Mouse (Mus musculus) embryonic fibroblast, embryonic 13.5 days (primary cell): Measurements from ENCODE around the gene Tmem117. TPM values are rescaled to one million over a fixed set of nuclear protein-coding genes. Genes with fewer than 3 reads are reported as not detected.

Source experiments
- H3K27ac ChIP-seq: 2 replicates; pipeline ENCODE4 v1.5.1; 2012; ENCODE audit warnings: low read length, control low read depth, inconsistent platforms; ENCODE audit not compliant: insufficient read depth
- H3K4me1 ChIP-seq: 2 replicates; pipeline ENCODE4 v1.6.1; 2011; ENCODE audit warnings: low read length; ENCODE audit not compliant: control insufficient read depth, insufficient read depth
- H3K4me3 ChIP-seq: 2 replicates; pipeline ENCODE4 v1.5.1; 2011; ENCODE audit warnings: mild to moderate bottlenecking, control low read depth, low read length; ENCODE audit not compliant: insufficient read depth
- CTCF ChIP-seq: IDR thresholded peaks from 2 replicates; pipeline ENCODE4 v1.5.1; 2011; ENCODE audit warnings: mild to moderate bottlenecking, control low read depth, low read length, moderate library complexity, borderline replicate concordance; ENCODE audit not compliant: insufficient read depth
- POLR2A ChIP-seq: IDR thresholded peaks from 2 replicates; pipeline ENCODE4 v1.6.1; 2011; ENCODE audit warnings: low read depth, mild to moderate bottlenecking, control low read depth, low read length, moderate library complexity
- polyA plus RNA-seq: library from polyadenylated mRNA; stranded (reverse); fragments of >200 nt; gene quantifications from 2 replicates; pipeline ENCODE4 v1.2.4, GENCODE M21; 2011; ENCODE audit warnings: low read depth; ENCODE audit not compliant: missing spikeins, insufficient read length

Tmem117 gene
- polyA plus RNA-seq, 1 experiment, result 2.7 TPM

DNA sequence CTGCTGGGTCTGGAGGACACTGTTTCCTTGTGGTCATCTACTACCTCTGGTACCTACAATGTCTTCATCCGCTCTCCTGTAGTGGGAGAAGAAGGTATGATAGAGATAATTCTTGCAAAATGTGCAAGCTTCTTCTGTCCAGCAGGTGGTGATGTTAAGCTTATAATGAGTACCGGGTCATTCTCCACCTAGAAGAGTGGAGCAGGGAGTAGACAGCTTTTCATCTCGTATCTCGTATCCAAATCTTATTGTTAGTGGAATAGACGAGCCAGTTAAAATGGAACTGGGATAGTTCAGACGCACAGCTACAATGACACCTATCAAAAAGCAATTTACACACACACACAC, 60.8 kb downstream of the Tmem117 start:
- H3K4me3 ChIP-seq, result no peak overlapping the region
- no peaks in the 10 kb centered on the region for H3K4me1 ChIP-seq
- TF ChIP-seq CTCF (no peak), POLR2A (no peak)
- no peak overlapping the region for H3K27ac ChIP-seq

DNA sequence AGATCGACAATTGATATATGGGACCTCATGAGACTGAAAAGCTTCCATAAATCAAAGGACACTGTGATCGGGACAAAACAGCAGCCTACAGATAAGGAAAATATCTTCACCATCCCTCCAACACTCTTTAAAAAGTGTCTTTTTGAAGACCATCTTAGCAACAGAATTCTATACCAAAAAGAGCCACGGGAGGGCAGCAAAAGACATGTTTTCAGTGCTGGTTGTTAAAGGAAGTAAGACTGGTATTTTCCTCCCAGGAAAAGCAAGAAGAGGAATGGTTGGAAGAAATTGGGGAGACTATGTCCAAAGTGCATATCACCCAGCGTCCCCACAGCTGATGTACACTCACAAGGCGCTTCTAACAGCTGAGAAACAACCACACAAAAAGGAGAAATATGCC, 93.7 kb downstream of the Tmem117 start:
- no peaks in the 10 kb centered on the region for H3K4me1 ChIP-seq
- H3K4me3 ChIP-seq, result no peak overlapping the region
- no peak overlapping the region for H3K27ac ChIP-seq
- TF ChIP-seq POLR2A (no peak), CTCF (no peak)

DNA sequence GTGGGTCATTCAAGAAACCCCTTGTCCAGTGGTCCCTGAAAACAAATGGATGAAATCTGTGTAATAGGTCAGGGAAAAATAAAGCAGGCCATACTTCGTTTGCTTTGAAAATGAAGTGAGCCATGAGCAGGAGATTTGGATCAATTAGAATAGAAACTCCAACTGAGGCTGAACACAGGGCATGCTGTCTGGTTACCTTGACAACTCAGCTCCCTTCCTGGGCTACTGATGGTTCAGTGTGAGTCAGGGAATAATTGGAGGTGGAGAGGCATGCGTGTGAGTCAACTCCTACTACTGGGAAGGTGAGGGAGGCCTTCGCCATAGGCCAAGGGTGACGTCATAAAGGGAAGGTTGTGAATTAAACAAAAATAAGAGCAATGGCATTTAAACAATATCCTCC, 103.1 kb downstream of the Tmem117 start:
- peaks cover 4% of the 10 kb centered on the region; the same call in 1 of the 2 replicates for H3K4me1 ChIP-seq
- TF ChIP-seq POLR2A, result no peak
- no peak for TF ChIP-seq CTCF
- no peak overlapping the region for H3K27ac ChIP-seq

DNA sequence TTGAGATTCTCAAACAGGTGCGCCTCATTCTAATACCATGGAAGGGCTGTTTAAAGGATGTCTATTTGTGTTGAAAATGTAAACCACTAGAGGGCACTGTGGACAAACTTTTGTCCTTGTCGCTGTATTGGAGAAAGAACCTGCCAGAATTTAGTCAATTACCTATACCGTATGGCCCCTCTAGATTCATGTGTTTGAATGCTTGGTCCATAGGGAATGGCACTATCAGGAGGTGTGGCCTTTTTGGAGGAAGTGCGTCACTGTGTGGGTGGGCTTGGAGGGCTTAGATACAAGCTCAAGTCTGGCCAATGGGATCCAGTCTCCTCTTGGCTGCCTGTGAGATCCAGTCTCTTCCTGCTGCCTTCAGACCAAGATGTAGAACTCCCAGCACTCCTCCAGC, 140.2 kb downstream of the Tmem117 start:
- Histone ChIP-seq H3K4me3 (no peak overlapping the region), H3K4me1 (no peaks in the 10 kb centered on the region), H3K27ac (no peak overlapping the region)
- no peak for TF ChIP-seq CTCF
- TF ChIP-seq POLR2A, result no peak

More for the DNA sequence above, 103.1 kb downstream of the Tmem117 start:
- no peak overlapping the region for H3K4me3 ChIP-seq

DNA sequence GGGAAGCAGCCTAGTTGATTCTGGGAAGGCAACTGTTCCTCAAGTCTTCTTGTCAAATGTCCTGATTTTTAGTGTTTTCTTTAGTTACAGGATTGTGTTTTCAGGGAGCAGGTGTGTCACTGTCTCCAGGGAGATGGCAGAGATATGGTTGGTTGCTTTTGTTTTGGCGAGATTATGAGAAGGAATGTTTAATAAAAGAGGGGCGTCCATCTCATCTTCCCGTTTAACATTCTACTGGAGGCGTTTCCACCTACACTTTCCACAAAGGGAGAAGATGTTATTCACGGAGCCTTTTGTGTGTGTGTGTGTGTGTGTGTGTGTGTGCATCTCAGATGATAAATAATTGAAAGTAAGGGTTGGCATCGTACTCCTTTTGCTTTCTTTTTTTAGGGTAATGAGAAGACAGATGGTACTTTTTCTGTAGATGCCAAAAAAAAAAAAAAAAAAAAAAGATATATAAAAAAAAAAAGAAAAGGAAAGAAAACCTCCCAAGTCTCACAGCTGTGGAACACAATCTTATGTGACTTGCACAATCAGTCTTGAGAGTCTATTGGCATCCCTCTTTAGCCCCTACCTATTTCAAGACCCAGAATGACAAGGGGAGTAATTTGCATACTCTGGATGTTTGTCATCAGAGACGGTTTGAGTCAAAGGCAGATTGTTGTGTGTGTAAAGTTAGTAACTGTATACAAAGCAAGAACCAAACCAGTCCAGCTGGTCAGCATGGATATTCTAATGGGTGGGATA, 142.0 kb downstream of the Tmem117 start:
- H3K4me1 ChIP-seq, result no peaks in the 10 kb centered on the region
- TF ChIP-seq POLR2A, result no peak
- no peak for TF ChIP-seq CTCF
- no peak overlapping the region for H3K27ac ChIP-seq

DNA sequence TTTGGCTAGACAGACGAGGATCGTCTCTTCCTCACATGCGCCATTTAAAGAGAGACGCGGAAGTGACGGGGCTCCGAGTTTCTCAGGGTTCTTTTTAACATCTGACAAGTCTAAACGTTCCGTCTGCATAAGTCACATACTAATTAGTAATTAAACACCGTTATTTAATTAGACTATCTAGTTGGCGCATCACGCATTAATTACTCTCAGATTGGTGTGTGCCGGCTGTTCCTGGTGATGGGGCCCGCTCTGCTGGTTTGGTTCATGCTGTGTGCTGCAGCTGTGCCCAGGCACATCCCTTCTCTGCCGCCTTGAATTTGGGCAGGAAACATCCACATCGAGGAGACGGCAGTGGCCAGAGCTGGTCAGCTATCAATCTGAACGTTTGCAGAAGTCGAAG, 142.7 kb downstream of the Tmem117 start:
- TF ChIP-seq POLR2A (no peak), CTCF (no peak)
- Histone ChIP-seq H3K4me3 (no peak overlapping the region), H3K27ac (no peak overlapping the region), H3K4me1 (no peaks in the 10 kb centered on the region)

More for the DNA sequence above, 142.0 kb downstream of the Tmem117 start:
- H3K4me3 ChIP-seq, result no peak overlapping the region

DNA sequence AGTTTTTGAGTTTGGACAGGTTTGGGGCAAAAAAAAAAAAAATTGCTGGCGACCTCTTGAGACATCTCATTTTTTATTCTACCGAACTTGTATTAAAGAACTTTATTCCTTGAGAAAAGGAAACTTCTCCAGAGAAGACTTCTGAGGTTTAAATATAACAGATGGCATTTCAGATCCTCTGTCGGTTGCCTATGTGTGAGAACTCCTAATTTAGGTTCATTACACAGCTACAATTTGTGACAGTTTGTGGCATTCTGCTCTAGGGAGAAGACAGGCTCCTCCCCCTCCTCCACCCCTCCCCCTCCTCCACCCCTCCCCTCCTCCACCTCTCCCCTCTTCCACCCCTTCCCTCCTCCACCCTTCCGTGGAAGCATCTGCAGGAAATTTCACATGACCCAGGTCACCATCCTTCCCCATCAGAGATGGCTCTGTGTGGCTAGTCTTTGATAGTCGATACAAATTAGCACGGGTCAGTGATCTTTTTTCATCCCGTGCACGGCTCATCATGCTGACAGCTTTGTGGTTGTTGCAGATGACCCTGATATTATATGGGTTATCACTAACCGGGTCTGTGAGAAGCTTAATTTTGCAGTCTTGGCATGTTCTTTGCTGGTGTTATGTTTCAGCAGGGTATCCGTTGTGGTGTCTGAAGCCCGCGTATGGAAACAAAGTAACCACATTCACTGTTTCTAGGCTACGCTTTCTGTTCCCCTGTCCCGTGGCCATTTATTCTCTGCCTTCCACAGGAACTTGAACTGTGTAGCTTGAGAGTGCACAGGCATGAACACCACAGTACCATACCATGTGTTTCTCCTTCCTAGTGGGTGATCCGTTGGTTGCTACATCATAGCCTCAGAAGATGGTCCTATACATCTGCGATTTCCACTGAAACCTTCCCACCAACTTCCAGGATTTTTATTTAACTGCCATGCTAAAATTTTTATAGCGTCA, 147.4 kb downstream of the Tmem117 start:
- no peaks in the 10 kb centered on the region for H3K4me1 ChIP-seq
- no peak overlapping the region for H3K27ac ChIP-seq
- TF ChIP-seq CTCF (no peak), POLR2A (no peak)
- H3K4me3 ChIP-seq, result no peak overlapping the region

DNA sequence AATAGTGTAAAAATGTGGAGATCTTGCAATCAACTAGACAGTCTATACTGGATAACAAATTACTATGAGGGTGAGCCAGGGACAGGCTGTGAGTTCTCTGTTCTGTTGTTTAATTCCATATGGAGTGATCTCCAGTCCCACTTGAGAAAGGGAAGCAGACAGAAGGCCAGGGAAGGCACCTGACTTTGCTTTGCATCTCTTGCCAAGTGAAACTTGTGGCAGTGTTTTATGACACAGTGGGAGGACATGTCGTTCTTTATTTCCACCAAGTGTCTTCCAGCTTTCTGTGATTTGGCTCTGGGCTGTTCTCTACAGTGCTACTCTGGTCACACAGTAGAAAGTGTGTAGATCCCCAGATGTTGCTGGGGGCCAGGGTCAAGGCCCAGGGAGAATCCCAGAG, 152.5 kb downstream of the Tmem117 start:
- Histone ChIP-seq H3K27ac (no peak overlapping the region), H3K4me3 (no peak overlapping the region), H3K4me1 (no peaks in the 10 kb centered on the region)
- TF ChIP-seq CTCF (no peak), POLR2A (no peak)

DNA sequence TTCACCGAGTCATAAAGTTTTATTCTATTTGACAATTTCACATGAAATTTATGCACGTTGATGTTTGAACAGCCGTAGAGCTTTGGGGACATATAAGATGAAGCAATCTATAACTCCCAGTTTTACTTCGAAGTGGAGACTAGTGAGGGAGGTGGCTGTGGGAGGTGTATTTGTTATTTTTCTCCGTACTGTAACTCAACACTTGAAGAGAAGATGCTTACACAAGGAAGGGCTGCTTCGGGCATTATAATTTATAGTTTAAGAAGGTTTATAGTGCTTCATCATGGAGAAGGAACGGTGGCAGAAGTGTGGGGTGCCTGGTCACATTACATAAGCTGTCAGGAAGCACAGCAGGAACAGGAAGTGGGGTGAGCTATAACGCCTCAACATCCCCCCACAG, 164.4 kb downstream of the Tmem117 start:
- H3K27ac ChIP-seq, result no peak overlapping the region
- H3K4me3 ChIP-seq, result no peak overlapping the region
- no peaks in the 10 kb centered on the region for H3K4me1 ChIP-seq
- TF ChIP-seq POLR2A (no peak), CTCF (no peak)

DNA sequence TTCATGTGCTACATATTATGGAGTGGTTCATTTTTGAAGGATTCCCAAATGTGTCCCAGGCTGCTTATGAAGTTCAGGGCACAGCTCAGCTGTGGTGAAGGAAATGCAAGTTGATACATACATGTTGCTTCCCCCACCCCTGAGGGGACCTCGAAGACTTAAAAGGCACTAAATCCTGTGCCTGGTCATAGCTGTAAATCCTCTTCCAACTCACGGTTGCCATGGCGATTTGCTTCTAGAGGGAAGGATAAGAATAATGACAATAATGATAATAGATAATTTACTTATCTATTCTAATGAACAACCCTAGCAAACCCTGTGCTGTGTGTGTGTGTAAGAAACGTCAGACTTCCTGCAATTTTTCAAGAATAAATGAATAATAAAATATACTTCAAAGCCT, 166.5 kb downstream of the Tmem117 start:
- Histone ChIP-seq H3K4me1 (no peaks in the 10 kb centered on the region), H3K4me3 (no peak overlapping the region), H3K27ac (no peak overlapping the region)
- TF ChIP-seq POLR2A (no peak), CTCF (no peak)
